22 mouse cellular contexts compared by ENCODE assay signal in genomic region chr6:92762372-92762771, GRCm38 (mm10). TPM values are rescaled to one million over a fixed set of nuclear protein-coding genes. Genes with fewer than 3 reads are reported as not detected.
"Had no signal": no experiment of that assay in that cellular context is flagged by ENCODE, and none has a peak within 500 bp of the region (broad histone marks: within the 10 kb centered on the region; RNA-seq: fewer than 3 reads in every experiment).

No protein-coding gene starts in this region.

- ATAC-seq: lung, postnatal 0 days; midbrain, embryonic 13.5 days; midbrain, embryonic 15.5 days had no signal

- H3K4me3 ChIP-seq: lung, embryonic 15.5 days; megakaryocyte, embryonic 14.5 days; midbrain, embryonic 13.5 days; midbrain, embryonic 15.5 days; neural tube, embryonic 12.5 days; stomach, embryonic 15.5 days had no signal

- H3K9me3 ChIP-seq: lung, embryonic 15.5 days; midbrain, embryonic 13.5 days; midbrain, embryonic 15.5 days; neural tube, embryonic 12.5 days; stomach, embryonic 15.5 days had no signal

- H3K9ac ChIP-seq: lung, embryonic 15.5 days; midbrain, embryonic 13.5 days; midbrain, embryonic 15.5 days; neural tube, embryonic 12.5 days; stomach, embryonic 15.5 days had no signal

- H3K4me1 ChIP-seq: lung, embryonic 15.5 days; megakaryocyte, embryonic 14.5 days; midbrain, embryonic 13.5 days; midbrain, embryonic 15.5 days; stomach, embryonic 15.5 days had no signal

- DNase-seq: lung, adult 2 months; lung, postnatal 14 days; lung, postnatal 36 days; right cerebral cortex, postnatal 14 days; thymus, adult 2 months; thymus, postnatal 25 days; thymus, postnatal 4 days had no signal

- H3K36me3 ChIP-seq: lung, embryonic 15.5 days; midbrain, embryonic 13.5 days; midbrain, embryonic 15.5 days; neural tube, embryonic 12.5 days; stomach, embryonic 15.5 days had no signal

- H3K27ac ChIP-seq: lung, embryonic 15.5 days; macrophage; midbrain, embryonic 13.5 days; midbrain, embryonic 15.5 days; neural tube, embryonic 12.5 days; stomach, embryonic 15.5 days; stomach, postnatal 0 days had no signal

- H3K27me3 ChIP-seq: lung, embryonic 15.5 days; megakaryocyte, embryonic 14.5 days; midbrain, embryonic 13.5 days; midbrain, embryonic 15.5 days; neural tube, embryonic 12.5 days; stomach, embryonic 15.5 days had no signal

- H3K4me2 ChIP-seq: lung, embryonic 15.5 days; midbrain, embryonic 11.5 days; midbrain, embryonic 13.5 days; midbrain, embryonic 15.5 days; neural tube, embryonic 12.5 days; stomach, embryonic 15.5 days had no signal

RNA-seq across cellular contexts. Expression of gene A730049H05Rik, which starts 53.9 kb away (rescaled TPM):
- total RNA-seq: megakaryocyte progenitor cell, adult 5-6 weeks; monocyte, adult 5-6 weeks; neutrophil, adult 5-6 weeks had no signal
- polyA plus RNA-seq: macrophage; neural tube, embryonic 12.5 days; testis, adult 2 months; urinary bladder, adult 2 months had no signal

RNA-seq across cellular contexts. Expression of gene Prickle2, which starts 56.4 kb away (rescaled TPM):
- total RNA-seq: monocyte, adult 5-6 weeks; neutrophil, adult 5-6 weeks had no signal
